In the genomic region with DNA sequence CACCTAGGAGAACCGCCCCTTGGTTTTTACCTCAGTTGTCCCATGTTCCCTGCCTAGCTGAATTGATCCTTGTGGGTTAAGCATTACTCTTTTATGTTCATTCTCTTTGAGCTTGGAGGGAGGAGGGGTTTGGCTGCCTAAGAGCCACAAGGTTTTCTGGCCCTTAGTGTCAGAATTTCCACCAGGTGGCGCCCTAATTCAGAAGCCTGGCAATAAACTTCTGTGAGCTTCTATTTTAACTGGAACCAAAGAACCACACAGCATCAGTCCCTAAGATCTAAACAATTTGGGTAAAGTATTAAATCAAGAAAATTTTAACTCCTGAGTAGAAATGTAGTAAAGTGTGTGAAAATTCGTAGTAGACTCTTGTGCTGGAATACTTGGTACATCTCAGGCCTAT, we compare ENCODE assay signal across 8 mouse cellular contexts.
DNase-seq lines count a peak whose midpoint lies in the region; ATAC-seq and TF ChIP-seq lines count a peak whose summit lies in the region.

No protein-coding gene starts in this region.

- DNase-seq in liver, result peak; percentile 82
- DNase-seq in c-Kit-negative CD71-positive TER-119-positive erythroid progenitor cells, embryonic 14.5 days (ENCODE audit: low read depth, low spot score), result peak; percentile 54
- DNase-seq in forebrain, embryonic 14.5 days (ENCODE audit: low spot score), result peak; percentile 80
- peak; percentile 71 for DNase-seq in intestine, embryonic 14.5 days (ENCODE audit: low spot score)
- peak; percentile 69 to 71 for DNase-seq in left cerebral cortex, postnatal 25 days (ENCODE audit: low spot score in 2 of 2)
- peak; percentile 78 for DNase-seq in midbrain, postnatal 0 days (ENCODE audit: low spot score)
- peak; percentile 84 for DNase-seq in splenic B cell, adult 2 months (ENCODE audit: low read depth, low spot score)

- no peak overlapping the region for H3K4me3 ChIP-seq in liver, embryonic 12.5 days
- no peak overlapping the region for H3K4me3 ChIP-seq in forebrain, embryonic 14.5 days (ENCODE audit: low read depth, low read length)
- H3K4me3 ChIP-seq in intestine, embryonic 14.5 days (ENCODE audit: low read depth, low read length), result no peak overlapping the region
- H3K4me3 ChIP-seq in midbrain, postnatal 0 days (ENCODE audit: low read depth, low read length), result no peak overlapping the region

- H3K4me1 ChIP-seq in liver, embryonic 12.5 days, result peaks cover 57% of the 10 kb centered on the region
- peaks cover 4% of the 10 kb centered on the region; the same call in 1 of the 2 replicates for H3K4me1 ChIP-seq in forebrain, embryonic 14.5 days (ENCODE audit: control insufficient read depth, insufficient read depth, low read length)
- H3K4me1 ChIP-seq in intestine, embryonic 14.5 days (replicated peaks; ENCODE audit: control insufficient read depth, insufficient read depth, low read length), result peaks cover 28% of the 10 kb centered on the region
- H3K4me1 ChIP-seq in midbrain, postnatal 0 days (ENCODE audit: insufficient read depth, low read length), result no peaks in the 10 kb centered on the region

- H3K27me3 ChIP-seq in liver, embryonic 12.5 days (replicated peaks), result no peaks in the 10 kb centered on the region
- no peaks in the 10 kb centered on the region for H3K27me3 ChIP-seq in forebrain, embryonic 14.5 days (replicated peaks; ENCODE audit: control insufficient read depth, insufficient read depth, low read length)
- no peaks in the 10 kb centered on the region for H3K27me3 ChIP-seq in intestine, embryonic 14.5 days (replicated peaks; ENCODE audit: control insufficient read depth, insufficient read depth, low read length)
- H3K27me3 ChIP-seq in midbrain, postnatal 0 days (ENCODE audit: insufficient read depth, low read length), result no peaks in the 10 kb centered on the region
- no peaks in the 10 kb centered on the region for H3K27me3 ChIP-seq in splenic B cell, adult 2 months (ENCODE audit: control insufficient read depth, insufficient read depth, low read length, poor library complexity, severe bottlenecking)

- intact Hi-C loops in left cerebral cortex, postnatal 25 days (cut with DNase I), result loop anchor here (2.0 to 10.0 kb wide), 2 partner anchors 99 to 1645 kb away; no protein-coding TSS in a partner anchor

- peaks cover 9% of the 10 kb centered on the region; the same call in 1 of the 2 replicates for H3K36me3 ChIP-seq in liver, embryonic 12.5 days
- H3K36me3 ChIP-seq in forebrain, embryonic 14.5 days (ENCODE audit: control insufficient read depth, insufficient read depth, low read length), result no peaks in the 10 kb centered on the region
- H3K36me3 ChIP-seq in intestine, embryonic 14.5 days (ENCODE audit: control insufficient read depth, insufficient read depth, low read length), result no peaks in the 10 kb centered on the region
- no peaks in the 10 kb centered on the region for H3K36me3 ChIP-seq in midbrain, postnatal 0 days (ENCODE audit: insufficient read depth, low read length)
- no peaks in the 10 kb centered on the region; the same call in 1 of the 2 replicates for H3K36me3 ChIP-seq in splenic B cell, adult 2 months (ENCODE audit: control insufficient read depth, insufficient read depth, low read length, poor library complexity, severe bottlenecking)

- no peak overlapping the region for H3K27ac ChIP-seq in liver, embryonic 12.5 days
- H3K27ac ChIP-seq in forebrain, embryonic 14.5 days (ENCODE audit: low read depth, low read length), result no peak overlapping the region
- H3K27ac ChIP-seq in intestine, embryonic 14.5 days (ENCODE audit: low read depth), result peak overlapping the region; percentile 10; the same call in 1 of the 2 replicates
- no peak overlapping the region for H3K27ac ChIP-seq in midbrain, postnatal 0 days (ENCODE audit: low read depth, low read length)

- 18% methylated on average over 3 of the region's 3 CpGs for WGBS in liver, embryonic 12.5 days (ENCODE audit: insufficient replicate concordance)
- 20% methylated on average over 3 of the region's 3 CpGs for WGBS in forebrain, embryonic 14.5 days
- WGBS in intestine, embryonic 14.5 days, result 30% methylated on average over 3 of the region's 3 CpGs
- 29% methylated on average over 3 of the region's 3 CpGs for WGBS in midbrain, postnatal 0 days

- ATAC-seq in liver, embryonic 12.5 days, result no peak
- ATAC-seq in forebrain, embryonic 14.5 days, result no peak
- no peak for ATAC-seq in intestine, embryonic 14.5 days (replicated peaks; ENCODE audit: low FRiP score, low TSS enrichment, low read depth)
- ATAC-seq in midbrain, postnatal 0 days (ENCODE audit: low FRiP score), result no peak

- H3K9me3 ChIP-seq in liver, embryonic 12.5 days (replicated peaks), result no peaks in the 10 kb centered on the region
- no peaks in the 10 kb centered on the region for H3K9me3 ChIP-seq in forebrain, embryonic 14.5 days (replicated peaks; ENCODE audit: control insufficient read depth, low read length)
- H3K9me3 ChIP-seq in intestine, embryonic 14.5 days (ENCODE audit: control insufficient read depth, low read length), result no peaks in the 10 kb centered on the region
- H3K9me3 ChIP-seq in midbrain, postnatal 0 days (ENCODE audit: low read length), result no peaks in the 10 kb centered on the region

- peak; percentile 76 for TF ChIP-seq CTCF in midbrain, postnatal 0 days (IDR thresholded peaks at IDR 0.05)

- no peak overlapping the region for H3K9ac ChIP-seq in liver, embryonic 12.5 days
- H3K9ac ChIP-seq in forebrain, embryonic 14.5 days (ENCODE audit: low read length), result no peak overlapping the region
- H3K9ac ChIP-seq in intestine, embryonic 14.5 days (ENCODE audit: low read length), result no peak overlapping the region
- no peak overlapping the region for H3K9ac ChIP-seq in midbrain, postnatal 0 days (replicated peaks; ENCODE audit: low read length, poor library complexity, severe bottlenecking)

- H3K4me2 ChIP-seq in liver, embryonic 12.5 days, result no peak overlapping the region
- no peak overlapping the region for H3K4me2 ChIP-seq in forebrain, embryonic 14.5 days (ENCODE audit: low read length)
- no peak overlapping the region for H3K4me2 ChIP-seq in intestine, embryonic 14.5 days (ENCODE audit: low read length)
- H3K4me2 ChIP-seq in midbrain, postnatal 0 days (ENCODE audit: low read depth, low read length, poor library complexity, severe bottlenecking), result no peak overlapping the region
